Mouse (Mus musculus): Measurements from ENCODE around the gene Cldn7. TPM values are rescaled to one million over a fixed set of nuclear protein-coding genes. Genes with fewer than 3 reads are reported as not detected.
"Not testable (repeated sequence)": the region's sequence is repeated elsewhere in the genome, so short reads cannot be mapped to it uniquely, and the experiment has no call there.

The Cldn7 gene
- polyA plus RNA-seq, 1 experiment from 2014 or later = 117 TPM

DNA sequence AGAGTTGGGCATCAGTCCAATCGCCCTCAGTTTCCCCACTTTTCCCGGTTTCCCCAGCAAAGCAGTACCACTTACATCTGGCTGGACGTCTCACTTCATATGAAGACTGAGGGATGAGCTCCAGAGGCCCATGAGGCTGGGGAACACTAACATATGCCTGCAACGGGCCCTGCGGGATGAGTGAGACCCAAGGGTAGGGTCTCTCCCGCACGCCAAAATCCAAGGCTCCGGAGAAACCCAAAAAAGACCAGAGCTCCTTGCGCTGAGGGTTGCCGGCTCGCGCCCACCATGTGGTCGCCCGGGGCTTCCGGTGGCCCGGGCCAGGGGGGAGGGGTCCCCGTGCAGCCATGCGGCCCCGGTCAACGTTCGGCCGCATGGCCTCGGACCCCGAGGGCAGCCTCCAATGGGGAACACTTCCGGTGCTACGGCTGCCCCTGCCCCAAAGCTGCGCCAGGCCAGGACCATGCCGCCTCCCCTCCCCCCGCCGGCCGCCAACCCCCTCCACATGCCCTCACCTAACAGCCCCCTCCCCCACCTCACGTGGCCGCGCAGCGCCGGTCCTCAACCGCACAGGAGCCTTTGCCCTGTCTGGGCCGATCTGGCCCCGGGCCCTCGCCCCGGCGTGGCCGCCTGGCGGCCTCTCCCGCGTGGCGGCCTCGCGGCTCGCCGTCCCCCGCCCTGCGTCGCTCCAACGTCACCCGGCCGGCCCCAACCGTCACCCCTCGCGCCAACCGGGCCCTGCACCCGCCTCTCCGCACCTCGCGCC, 44.1 kb upstream of the Cldn7 start:
- Histone ChIP-seq H3K27me3 (ENCODE audit: control insufficient read depth, insufficient read depth, low read length) (no peaks in the 10 kb centered on the region), H3K4me2 (replicated peaks; ENCODE audit: low read depth, low read length) (peak overlapping the region; percentile 87), H3K9me3 (ENCODE audit: control insufficient read depth, low read length) (no peaks in the 10 kb centered on the region), H3K9ac (ENCODE audit: low read depth, low read length) (peak overlapping the region; percentile 98), H3K4me3 (ENCODE audit: low read length) (peak overlapping the region; percentile 87), H3K36me3 (ENCODE audit: control insufficient read depth, insufficient read depth, low read length) (peaks cover 39% of the 10 kb centered on the region), H3K4me1 (ENCODE audit: control insufficient read depth, insufficient read depth, low read length) (peaks cover 17% of the 10 kb centered on the region), H3K27ac (ENCODE audit: low read depth, low read length) (peak overlapping the region; percentile 96)
- WGBS = 1% methylated on average over 61 of the region's 65 CpGs
- peak; percentile 40 for ATAC-seq (ENCODE audit: low FRiP score, low TSS enrichment)

- H3K36me3 ChIP-seq (ENCODE audit: control insufficient read depth, insufficient read depth, low read length) = peaks cover 30% of the 10 kb centered on the region
- peaks cover 11% of the 10 kb centered on the region for H3K4me1 ChIP-seq (ENCODE audit: control insufficient read depth, insufficient read depth, low read length)
- peak within 1 kb of the TSS; percentile 87 for H3K4me3 ChIP-seq (ENCODE audit: low read length)
- H3K27ac ChIP-seq (ENCODE audit: low read depth, low read length) = peak within 1 kb of the TSS; percentile 98
- peak within 1 kb of the TSS; percentile 98 for H3K9ac ChIP-seq (ENCODE audit: low read depth, low read length)
- no peaks in the 10 kb centered on the region for H3K9me3 ChIP-seq (ENCODE audit: control insufficient read depth, low read length)
- peak within 1 kb of the TSS; percentile 87 for H3K4me2 ChIP-seq (replicated peaks; ENCODE audit: low read depth, low read length)
- under 1% methylated on average over 78 of the region's 78 CpGs for WGBS
- no peaks in the 10 kb centered on the region for H3K27me3 ChIP-seq (ENCODE audit: control insufficient read depth, insufficient read depth, low read length)
- ATAC-seq (ENCODE audit: low FRiP score, low TSS enrichment) = peak; percentile 97
These were observed 43.2 kb upstream of the Cldn7 start, which contains the start of gene Eif5a for GRCm38 (mm10) chr11:69921114-69922011. TSS of gene Eif5a (minus strand) at chr11:69921958.

- Histone ChIP-seq H3K4me2 (replicated peaks; ENCODE audit: low read depth, low read length) (peak overlapping the region; percentile 56), H3K9ac (ENCODE audit: low read depth, low read length) (peak overlapping the region; percentile 59), H3K9me3 (ENCODE audit: control insufficient read depth, low read length) (no peaks in the 10 kb centered on the region), H3K27me3 (ENCODE audit: control insufficient read depth, insufficient read depth, low read length) (no peaks in the 10 kb centered on the region), H3K4me3 (ENCODE audit: low read length) (peak overlapping the region; percentile 87), H3K4me1 (ENCODE audit: control insufficient read depth, insufficient read depth, low read length) (peaks cover 11% of the 10 kb centered on the region), H3K36me3 (ENCODE audit: control insufficient read depth, insufficient read depth, low read length) (peaks cover 22% of the 10 kb centered on the region), H3K27ac (ENCODE audit: low read depth, low read length) (peak overlapping the region; percentile 98)
- no peak for ATAC-seq (ENCODE audit: low FRiP score, low TSS enrichment)
- 3% methylated on average over 12 of the region's 12 CpGs for WGBS
These were observed 42.4 kb upstream of the Cldn7 start for GRCm38 (mm10) chr11:69922012-69922756.

DNA sequence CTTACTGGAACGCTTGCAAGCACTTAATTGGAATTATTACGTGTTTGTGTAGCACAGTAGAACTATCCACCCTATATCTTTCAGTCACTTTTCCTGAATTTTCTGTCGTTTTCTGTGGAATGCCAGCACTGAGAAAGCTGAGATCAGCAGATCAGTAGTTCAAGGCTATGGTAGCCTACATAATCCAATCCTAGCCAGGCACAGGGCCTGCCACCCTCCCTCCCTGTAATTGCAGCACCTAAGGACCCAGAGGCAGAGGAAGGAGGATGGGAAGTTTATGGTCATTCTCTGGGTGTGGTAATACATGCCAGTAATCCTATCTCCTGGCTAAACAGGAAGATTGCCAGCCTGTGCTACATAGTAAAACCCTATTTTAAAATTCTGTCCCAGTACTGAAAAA, 41.8 kb upstream of the Cldn7 start:
- H3K9me3 ChIP-seq (ENCODE audit: control insufficient read depth, low read length) = no peaks in the 10 kb centered on the region
- H3K9ac ChIP-seq (ENCODE audit: low read depth, low read length) = no peak overlapping the region
- ATAC-seq (ENCODE audit: low FRiP score, low TSS enrichment) = no peak
- H3K36me3 ChIP-seq (ENCODE audit: control insufficient read depth, insufficient read depth, low read length) = peaks cover 16% of the 10 kb centered on the region
- WGBS = 67% methylated on average over 3 of the region's 3 CpGs
- no peak overlapping the region for H3K4me3 ChIP-seq (ENCODE audit: low read length)
- no peaks in the 10 kb centered on the region for H3K27me3 ChIP-seq (ENCODE audit: control insufficient read depth, insufficient read depth, low read length)
- 0 out of 2 replicates have a peak overlapping the region, but pooled peaks have one; percentile 98 for H3K27ac ChIP-seq (ENCODE audit: low read depth, low read length)
- H3K4me2 ChIP-seq (replicated peaks; ENCODE audit: low read depth, low read length) = no peak overlapping the region
- peaks cover 11% of the 10 kb centered on the region for H3K4me1 ChIP-seq (ENCODE audit: control insufficient read depth, insufficient read depth, low read length)

DNA sequence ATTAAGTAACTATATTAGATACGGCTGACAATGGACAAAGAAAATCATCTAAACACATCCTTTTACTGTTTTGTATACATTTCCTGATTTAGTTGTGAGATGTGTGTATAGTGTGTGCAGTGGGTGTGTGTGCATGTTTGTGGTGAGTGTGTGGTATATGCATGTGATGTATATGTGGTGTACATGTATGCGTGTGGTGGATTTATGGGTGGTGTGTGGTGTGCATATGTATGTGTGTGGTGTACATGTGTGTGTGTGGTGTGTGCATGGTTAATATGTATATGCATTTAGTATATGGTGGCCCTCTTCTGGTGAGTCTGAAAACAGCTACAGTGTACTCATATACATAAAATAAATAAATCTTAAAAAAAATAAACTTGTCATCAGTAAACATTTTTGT, 37.1 kb upstream of the Cldn7 start:
- Histone ChIP-seq H3K9ac (ENCODE audit: low read depth, low read length) (no peak overlapping the region), H3K4me1 (ENCODE audit: control insufficient read depth, insufficient read depth, low read length) (peaks cover 5% of the 10 kb centered on the region; the same call in 1 of the 2 replicates), H3K27me3 (ENCODE audit: control insufficient read depth, insufficient read depth, low read length) (no peaks in the 10 kb centered on the region), H3K9me3 (ENCODE audit: control insufficient read depth, low read length) (no peaks in the 10 kb centered on the region), H3K4me3 (ENCODE audit: low read length) (no peak overlapping the region), H3K27ac (ENCODE audit: low read depth, low read length) (no peak overlapping the region), H3K36me3 (ENCODE audit: control insufficient read depth, insufficient read depth, low read length) (no peaks in the 10 kb centered on the region), H3K4me2 (replicated peaks; ENCODE audit: low read depth, low read length) (no peak overlapping the region)
- WGBS = 96% methylated on average over 2 of the region's 2 CpGs
- no peak for ATAC-seq (ENCODE audit: low FRiP score, low TSS enrichment)

DNA sequence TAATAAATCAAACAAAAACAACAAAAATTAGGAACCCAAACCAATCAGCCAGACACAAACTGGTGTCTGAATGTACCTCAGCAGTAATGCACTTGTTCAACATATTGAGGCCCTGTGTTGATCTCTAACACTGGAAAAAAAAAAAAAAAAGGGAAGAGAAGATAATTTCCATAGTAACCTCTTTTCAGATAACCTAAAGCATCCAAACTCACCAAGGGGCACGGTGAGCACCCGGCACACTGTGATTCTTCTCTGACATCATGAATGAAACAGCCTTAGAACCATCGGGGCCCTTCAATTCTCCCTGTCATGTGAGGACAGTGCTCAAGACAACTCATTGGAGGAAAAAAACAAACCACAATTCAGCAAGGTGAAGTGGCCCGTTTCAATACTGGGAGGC, 34.9 kb upstream of the Cldn7 start:
- H3K9me3 ChIP-seq (ENCODE audit: control insufficient read depth, low read length) = no peaks in the 10 kb centered on the region
- WGBS = 82% methylated on average over 4 of the region's 4 CpGs
- H3K36me3 ChIP-seq (ENCODE audit: control insufficient read depth, insufficient read depth, low read length) = no peaks in the 10 kb centered on the region
- H3K9ac ChIP-seq (ENCODE audit: low read depth, low read length) = no peak overlapping the region
- no peak overlapping the region for H3K4me2 ChIP-seq (replicated peaks; ENCODE audit: low read depth, low read length)
- no peak for ATAC-seq (ENCODE audit: low FRiP score, low TSS enrichment)
- H3K27ac ChIP-seq (ENCODE audit: low read depth, low read length) = no peak overlapping the region
- H3K4me1 ChIP-seq (ENCODE audit: control insufficient read depth, insufficient read depth, low read length) = peaks cover 5% of the 10 kb centered on the region; the same call in 1 of the 2 replicates
- H3K27me3 ChIP-seq (ENCODE audit: control insufficient read depth, insufficient read depth, low read length) = no peaks in the 10 kb centered on the region
- no peak overlapping the region for H3K4me3 ChIP-seq (ENCODE audit: low read length)

GRCm38 (mm10) chr11:69930176-69930575, 34.4 kb upstream of the Cldn7 start:
- not testable (repeated sequence) for H3K27ac ChIP-seq (ENCODE audit: low read depth, low read length); ATAC-seq (ENCODE audit: low FRiP score, low TSS enrichment); H3K36me3 ChIP-seq (ENCODE audit: control insufficient read depth, insufficient read depth, low read length); H3K9ac ChIP-seq (ENCODE audit: low read depth, low read length); H3K4me2 ChIP-seq (replicated peaks; ENCODE audit: low read depth, low read length); H3K4me1 ChIP-seq (ENCODE audit: control insufficient read depth, insufficient read depth, low read length); H3K9me3 ChIP-seq (ENCODE audit: control insufficient read depth, low read length); H3K4me3 ChIP-seq (ENCODE audit: low read length); H3K27me3 ChIP-seq (ENCODE audit: control insufficient read depth, insufficient read depth, low read length)
- WGBS = 89% methylated on average over 8 of the region's 8 CpGs

DNA sequence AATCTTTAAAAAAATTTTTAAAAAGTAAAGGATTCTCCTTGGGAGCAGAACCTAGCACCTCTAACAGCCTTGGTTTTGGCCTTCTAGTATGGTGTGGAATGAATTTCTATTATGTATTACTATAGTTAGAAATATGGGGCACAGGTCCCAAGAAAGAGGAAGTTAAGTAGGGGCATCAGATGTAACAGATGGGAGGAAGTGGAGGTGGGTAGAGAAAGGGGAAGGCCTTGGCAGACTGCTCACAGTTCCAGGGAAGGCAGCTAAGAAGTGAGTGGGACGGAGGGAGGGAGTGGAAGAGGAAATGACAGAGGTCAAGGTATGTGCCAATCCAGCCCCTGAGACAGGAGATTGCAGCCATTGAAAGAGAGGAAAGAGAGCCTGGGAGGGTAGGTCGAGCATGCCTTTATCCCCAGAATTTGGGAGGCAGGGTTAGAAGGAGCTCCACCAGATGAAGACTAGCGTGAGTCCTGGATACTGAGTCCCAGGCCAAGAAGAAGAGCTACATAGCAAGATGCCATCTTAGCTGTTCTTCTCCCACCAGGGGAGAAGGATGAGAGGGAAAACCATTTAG, 33.5 kb upstream of the Cldn7 start:
- H3K4me1 ChIP-seq (ENCODE audit: control insufficient read depth, insufficient read depth, low read length) = peaks cover 9% of the 10 kb centered on the region
- no peaks in the 10 kb centered on the region for H3K36me3 ChIP-seq (ENCODE audit: control insufficient read depth, insufficient read depth, low read length)
- WGBS = 67% methylated on average over 3 of the region's 3 CpGs
- no peak overlapping the region for H3K4me3 ChIP-seq (ENCODE audit: low read length)
- H3K4me2 ChIP-seq (replicated peaks; ENCODE audit: low read depth, low read length) = no peak overlapping the region
- peaks cover 3% of the 10 kb centered on the region; the same call in 1 of the 2 replicates for H3K27me3 ChIP-seq (ENCODE audit: control insufficient read depth, insufficient read depth, low read length)
- ATAC-seq (ENCODE audit: low FRiP score, low TSS enrichment) = no peak
- H3K9me3 ChIP-seq (ENCODE audit: control insufficient read depth, low read length) = no peaks in the 10 kb centered on the region
- no peak overlapping the region for H3K27ac ChIP-seq (ENCODE audit: low read depth, low read length)
- H3K9ac ChIP-seq (ENCODE audit: low read depth, low read length) = no peak overlapping the region

Measured in kidney, embryonic 14.5 days (tissue).